Mouse (Mus musculus) myocyte (in vitro differentiated cells): ENCODE results near the gene Prkcb. TPM values are rescaled to one million over a fixed set of nuclear protein-coding genes. Genes with fewer than 3 reads are reported as not detected.

Experiments used
- H3K27me3 ChIP-seq: one replicate; pipeline ENCODE4 v1.6.1; 2011; ENCODE audit not compliant: control insufficient read depth, insufficient read depth, insufficient read length
- H3K36me3 ChIP-seq: one replicate; pipeline ENCODE4 v1.6.1; 2011; ENCODE audit not compliant: control insufficient read depth, insufficient read depth
- H3K4me2 ChIP-seq: one replicate; pipeline ENCODE4 v1.6.1; 2011; ENCODE audit warnings: low read depth, control low read depth
- H3K4me3 ChIP-seq: one replicate; pipeline ENCODE4 v1.5.1; 2011; ENCODE audit warnings: mild to moderate bottlenecking, control low read depth, moderate library complexity
- H3K79me2 ChIP-seq: one replicate; pipeline ENCODE4 v1.6.1; 2011; ENCODE audit not compliant: control insufficient read depth, insufficient read depth
- H3ac ChIP-seq: one replicate; pipeline ENCODE4 v1.6.1; 2011; ENCODE audit not compliant: control insufficient read depth, insufficient read length
- CEBPB ChIP-seq: IDR thresholded peaks from 2 replicates; pipeline ENCODE4 v1.6.1; 2011; ENCODE audit warnings: mild to moderate bottlenecking, moderate library complexity; ENCODE audit not compliant: poor library complexity, insufficient read depth, severe bottlenecking
- E2F4 ChIP-seq: IDR thresholded peaks from one replicate; pipeline ENCODE4 v1.6.1; 2011; ENCODE audit warnings: mild to moderate bottlenecking, control low read depth, moderate library complexity; ENCODE audit not compliant: insufficient read depth
- MAX ChIP-seq: IDR thresholded peaks from one replicate; pipeline ENCODE4 v1.6.1; 2011; ENCODE audit warnings: low read depth, mild to moderate bottlenecking, control low read depth
- MYOD1 ChIP-seq, 3 experiments: IDR thresholded peaks; one replicate each; pipeline ENCODE4 v1.6.1; 2011; ENCODE audit warnings: control low read depth in 2 of 3, low read depth in 2 of 3, mild to moderate bottlenecking in 2 of 3, moderate library complexity in 1 of 3; ENCODE audit not compliant: insufficient read length in 2 of 3, control insufficient read depth in 1 of 3
- MYOG ChIP-seq, 3 experiments: IDR thresholded peaks; one replicate each; pipeline ENCODE4 v1.6.1; 2011; ENCODE audit warnings: control low read depth in 2 of 3, low read depth in 2 of 3, mild to moderate bottlenecking in 2 of 3; ENCODE audit not compliant: insufficient read length in 2 of 3, control insufficient read depth in 1 of 3, insufficient read depth in 1 of 3
- POLR2A ChIP-seq: IDR thresholded peaks from one replicate; pipeline ENCODE4 v1.6.1; 2011; ENCODE audit warnings: low read depth, mild to moderate bottlenecking, control low read depth, moderate library complexity; ENCODE audit not compliant: insufficient read length
- POLR2AphosphoS2 ChIP-seq: IDR thresholded peaks from one replicate; pipeline ENCODE4 v1.6.1; 2011; ENCODE audit warnings: low read depth, control low read depth; ENCODE audit not compliant: insufficient read length
- REST ChIP-seq: IDR thresholded peaks from one replicate; pipeline ENCODE4 v1.6.1; 2011; ENCODE audit warnings: mild to moderate bottlenecking, control low read depth, moderate library complexity; ENCODE audit not compliant: insufficient read depth, insufficient read length
- SRF ChIP-seq: IDR thresholded peaks from one replicate; pipeline ENCODE4 v1.6.1; 2011; ENCODE audit warnings: low read depth; ENCODE audit not compliant: control insufficient read depth, insufficient read length
- TCF12 ChIP-seq: IDR thresholded peaks from one replicate; pipeline ENCODE4 v1.6.1; 2011; ENCODE audit warnings: mild to moderate bottlenecking, control low read depth; ENCODE audit not compliant: poor library complexity, insufficient read depth, severe bottlenecking
- TCF3 ChIP-seq: IDR thresholded peaks from one replicate; pipeline ENCODE4 v1.6.1; 2011; ENCODE audit warnings: low read depth, control low read depth; ENCODE audit not compliant: insufficient read length
- USF1 ChIP-seq: IDR thresholded peaks from one replicate; pipeline ENCODE4 v1.6.1; 2011; ENCODE audit warnings: low read depth, mild to moderate bottlenecking, control low read depth, moderate library complexity
- polyA plus RNA-seq: library from polyadenylated mRNA; unstranded; fragments of >200 nt; fragmentation: generic; extraction: Trizol; gene quantifications from one replicate; pipeline ENCODE4 v1.2.1, GENCODE M21; 2012; ENCODE audit warnings: missing spikeins

Gene Prkcb
- polyA plus RNA-seq, 1 experiment: 2.2 TPM

DNA sequence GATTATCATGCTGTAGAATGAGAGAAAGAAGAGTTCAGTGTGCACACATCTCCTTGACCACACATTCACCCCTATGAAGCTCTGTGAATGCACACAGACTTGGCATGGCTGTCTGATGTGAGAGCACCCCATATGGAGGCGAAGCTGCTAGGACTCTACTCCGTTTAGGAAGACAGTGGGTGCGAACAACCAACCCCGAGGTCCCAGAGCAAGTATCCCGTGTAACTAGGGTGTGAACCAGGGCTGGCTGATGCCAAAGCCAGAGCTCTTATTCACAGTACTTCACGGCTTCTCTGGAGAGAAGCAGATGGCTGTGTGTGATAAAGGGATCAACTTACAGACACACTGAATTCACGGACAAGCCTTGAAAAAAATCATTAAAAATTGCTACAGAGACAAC is 285.9 kb downstream of the Prkcb start:
- H3ac ChIP-seq: no peak overlapping the region
- no peaks in the 10 kb centered on the region for H3K27me3 ChIP-seq
- H3K4me2 ChIP-seq: no peak overlapping the region
- no peaks in the 10 kb centered on the region for H3K36me3 ChIP-seq
- H3K4me3 ChIP-seq: no peak overlapping the region
- H3K79me2 ChIP-seq: no peaks in the 10 kb centered on the region
- no peak for TF ChIP-seq E2F4
- TF ChIP-seq POLR2A: no peak
- no peak for TF ChIP-seq MYOD1 (IDR thresholded peaks at IDR 0.05; ENCODE audit: control insufficient read depth in 1 of 3, insufficient read length in 2 of 3, low read depth in 2 of 3)
- TF ChIP-seq MYOG (IDR thresholded peaks at IDR 0.05; ENCODE audit: control insufficient read depth in 1 of 3, insufficient read depth in 1 of 3, insufficient read length in 2 of 3, low read depth in 2 of 3): no peak
- no peak for TF ChIP-seq USF1
- TF ChIP-seq SRF: no peak
- TF ChIP-seq POLR2AphosphoS2: no peak
- TF ChIP-seq TCF3: no peak
- TF ChIP-seq REST: no peak
- TF ChIP-seq MAX: no peak
- TF ChIP-seq CEBPB: no peak
- no peak for TF ChIP-seq TCF12

DNA sequence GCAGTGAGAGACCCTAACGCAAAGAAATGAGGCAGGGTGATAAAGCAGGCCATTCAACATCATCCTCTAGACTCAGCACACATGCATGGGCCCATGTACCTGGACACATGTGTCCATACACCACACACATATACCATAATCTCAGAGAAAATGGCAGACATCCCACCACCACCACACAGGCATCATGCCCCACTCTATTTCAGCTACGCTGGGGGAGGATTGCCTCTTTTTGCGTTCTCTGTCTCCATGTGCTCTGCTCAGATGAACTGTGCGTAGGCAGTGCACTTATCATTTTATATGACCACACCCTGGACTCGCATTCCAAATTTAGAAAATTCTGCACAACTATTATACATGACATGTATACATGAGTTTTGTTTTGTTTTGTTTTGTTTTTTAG is 286.5 kb downstream of the Prkcb start:
- no peaks in the 10 kb centered on the region for H3K36me3 ChIP-seq
- H3K4me2 ChIP-seq: no peak overlapping the region
- H3K79me2 ChIP-seq: no peaks in the 10 kb centered on the region
- no peaks in the 10 kb centered on the region for H3K27me3 ChIP-seq
- H3K4me3 ChIP-seq: no peak overlapping the region
- no peak overlapping the region for H3ac ChIP-seq
- TF ChIP-seq USF1: no peak
- TF ChIP-seq TCF12: no peak
- no peak for TF ChIP-seq MYOD1 (IDR thresholded peaks at IDR 0.05; ENCODE audit: control insufficient read depth in 1 of 3, insufficient read length in 2 of 3, low read depth in 2 of 3)
- no peak for TF ChIP-seq POLR2AphosphoS2
- no peak for TF ChIP-seq TCF3
- no peak for TF ChIP-seq E2F4
- no peak for TF ChIP-seq SRF
- no peak for TF ChIP-seq CEBPB
- TF ChIP-seq MAX: no peak

GRCm38 (mm10) chr7:122575506-122575905 is 287.0 kb downstream of the Prkcb start:
- Histone ChIP-seq H3K36me3 (no peaks in the 10 kb centered on the region), H3K27me3 (no peaks in the 10 kb centered on the region), H3K79me2 (no peaks in the 10 kb centered on the region), H3K4me2 (no peak overlapping the region), H3K4me3 (no peak overlapping the region), H3ac (no peak overlapping the region)
- no peak for TF ChIP-seq MYOG (IDR thresholded peaks at IDR 0.05; ENCODE audit: control insufficient read depth in 1 of 3, insufficient read depth in 1 of 3, insufficient read length in 2 of 3, low read depth in 2 of 3)
- no peak for TF ChIP-seq POLR2AphosphoS2
- no peak for TF ChIP-seq TCF3
- no peak for TF ChIP-seq E2F4
- TF ChIP-seq MAX: no peak
- no peak for TF ChIP-seq MYOD1 (IDR thresholded peaks at IDR 0.05; ENCODE audit: control insufficient read depth in 1 of 3, insufficient read length in 2 of 3, low read depth in 2 of 3)
- no peak for TF ChIP-seq CEBPB
- no peak for TF ChIP-seq REST

- Histone ChIP-seq H3K36me3 (no peaks in the 10 kb centered on the region), H3ac (no peak overlapping the region)
Measured at GRCm38 (mm10) chr7:122577571-122577970, 289.0 kb downstream of the Prkcb start.

More at GRCm38 (mm10) chr7:122577571-122577970, 289.0 kb downstream of the Prkcb start:
- TF ChIP-seq REST (no peak), MAX (no peak), SRF (no peak), POLR2AphosphoS2 (no peak), USF1 (no peak), CEBPB (no peak), E2F4 (no peak), MYOG (IDR thresholded peaks at IDR 0.05; ENCODE audit: control insufficient read depth in 1 of 3, insufficient read depth in 1 of 3, insufficient read length in 2 of 3, low read depth in 2 of 3) (no peak), TCF12 (no peak), POLR2A (no peak), MYOD1 (IDR thresholded peaks at IDR 0.05; ENCODE audit: control insufficient read depth in 1 of 3, insufficient read length in 2 of 3, low read depth in 2 of 3) (no peak), TCF3 (no peak)
- Histone ChIP-seq H3K79me2 (no peaks in the 10 kb centered on the region), H3K4me3 (no peak overlapping the region), H3K4me2 (no peak overlapping the region), H3K27me3 (no peaks in the 10 kb centered on the region)
